Mouse (Mus musculus) MEL (cell line): ENCODE data around the gene N4bp1. TPM values are rescaled to one million over a fixed set of nuclear protein-coding genes. Genes with fewer than 3 reads are reported as not detected.

ENCODE experiments used
- DNase-seq: peaks from one replicate; pipeline ENCODE4 v3.0.0; 2011; ENCODE audit warnings: low read depth, low spot score
- H3K27ac ChIP-seq: 2 replicates; pipeline ENCODE4 v1.5.1; 2012; ENCODE audit warnings: low read depth, mild to moderate bottlenecking, control low read depth, low read length, moderate library complexity; ENCODE audit not compliant: control insufficient read depth
- H3K27me3 ChIP-seq, 2 experiments: fragments of 150-350 bp in 1 of 2; sonication (generic) in 1 of 2; 2 replicates each; pipeline ENCODE4 v1.6.1; 2012; ENCODE audit warnings: low read length in 2 of 2, mild to moderate bottlenecking in 2 of 2, improper control_type of control experiment in 1 of 2, moderate library complexity in 1 of 2; ENCODE audit not compliant: insufficient read depth in 2 of 2, control insufficient read depth in 1 of 2
- H3K36me3 ChIP-seq, 2 experiments: 2 replicates each; pipeline ENCODE4 v1.6.1; 2012 to 2014; ENCODE audit warnings: low read length in 2 of 2, improper control_type of control experiment in 1 of 2, inconsistent platforms in 1 of 2, mild to moderate bottlenecking in 1 of 2; ENCODE audit not compliant: insufficient read depth in 2 of 2, control insufficient read depth in 1 of 2
- H3K4me1 ChIP-seq, 2 experiments: fragments of 150-350 bp in 1 of 2; sonication (generic) in 1 of 2; 2 replicates each; pipeline ENCODE4 v1.6.1; 2012; ENCODE audit warnings: low read length in 2 of 2, improper control_type of control experiment in 1 of 2, mild to moderate bottlenecking in 1 of 2; ENCODE audit not compliant: insufficient read depth in 2 of 2, control insufficient read depth in 1 of 2
- H3K4me3 ChIP-seq, 2 experiments: fragments of 150-350 bp in 1 of 2; sonication (generic) in 1 of 2; 2 replicates each; pipeline ENCODE4 v1.5.1; 2012; ENCODE audit warnings: low read depth in 2 of 2, low read length in 2 of 2, mild to moderate bottlenecking in 2 of 2, moderate library complexity in 2 of 2, control low read depth in 1 of 2, improper control_type of control experiment in 1 of 2; ENCODE audit not compliant: control insufficient read depth in 1 of 2, insufficient read depth in 1 of 2
- H3K79me2 ChIP-seq: 2 replicates; pipeline ENCODE4 v1.6.1; 2012; ENCODE audit warnings: mild to moderate bottlenecking, low read length, moderate library complexity; ENCODE audit not compliant: control insufficient read depth, poor library complexity, insufficient read depth
- H3K9ac ChIP-seq: 2 replicates; pipeline ENCODE4 v1.6.1; 2012; ENCODE audit warnings: low read depth, mild to moderate bottlenecking, control low read depth, low read length, moderate library complexity; ENCODE audit not compliant: control insufficient read depth, poor library complexity, severe bottlenecking
- H3K9me3 ChIP-seq: fragments of 150-350 bp; sonication (generic); replicated peaks from 2 replicates; pipeline ENCODE4 v1.6.1; 2012; ENCODE audit warnings: mild to moderate bottlenecking, low read length, improper control_type of control experiment, moderate library complexity; ENCODE audit not compliant: insufficient read depth
- BHLHE40 ChIP-seq: IDR thresholded peaks from 2 replicates; pipeline ENCODE4 v1.6.1; 2012; ENCODE audit warnings: low read depth, mild to moderate bottlenecking, inconsistent platforms, low read length, improper control_type of control experiment, borderline replicate concordance
- CHD1 ChIP-seq: IDR thresholded peaks from 2 replicates; pipeline ENCODE4 v1.6.1; 2012; ENCODE audit warnings: low read depth, mild to moderate bottlenecking, inconsistent platforms, low read length, improper control_type of control experiment
- CHD2 ChIP-seq: IDR thresholded peaks from 2 replicates; pipeline ENCODE4 v1.6.1; 2011; ENCODE audit warnings: low read length, improper control_type of control experiment
- CTCF ChIP-seq, 3 experiments: IDR thresholded peaks in 2 of 3; conservative IDR thresholded peaks in 1 of 3; 2 replicates each; pipeline ENCODE4 v1.5.1; 2011 to 2012; ENCODE audit warnings: low read length in 3 of 3, low read depth in 2 of 3, mild to moderate bottlenecking in 2 of 3, improper control_type of control experiment in 1 of 3, inconsistent platforms in 1 of 3, mixed read lengths in 1 of 3, moderate library complexity in 1 of 3; ENCODE audit not compliant: control insufficient read depth in 1 of 3, insufficient read depth in 1 of 3, poor library complexity in 1 of 3, severe bottlenecking in 1 of 3
- EP300 ChIP-seq, 2 experiments: IDR thresholded peaks; 2 replicates each; pipeline ENCODE4 v1.6.1; 2011; ENCODE audit warnings: improper control_type of control experiment in 2 of 2, low read length in 2 of 2, low read depth in 1 of 2, mild to moderate bottlenecking in 1 of 2
- GABPA ChIP-seq: IDR thresholded peaks from 2 replicates; pipeline ENCODE4 v1.6.1; 2012; ENCODE audit warnings: low read depth, mild to moderate bottlenecking, inconsistent platforms, low read length, improper control_type of control experiment, moderate library complexity
- KAT2A ChIP-seq: conservative IDR thresholded peaks from 2 replicates; pipeline ENCODE4 v1.6.1; 2012; ENCODE audit warnings: low read depth, low read length, improper control_type of control experiment, inconsistent platforms
- MAX ChIP-seq: IDR thresholded peaks from 2 replicates; pipeline ENCODE4 v1.6.1; 2011; ENCODE audit warnings: low read length, improper control_type of control experiment
- MEF2A ChIP-seq: IDR thresholded peaks from 2 replicates; pipeline ENCODE4 v1.6.1; 2014; ENCODE audit warnings: low read depth, mild to moderate bottlenecking, inconsistent platforms, low read length, improper control_type of control experiment; ENCODE audit not compliant: poor library complexity, insufficient replicate concordance, severe bottlenecking; ENCODE audit errors: extremely low read depth
- MXI1 ChIP-seq: IDR thresholded peaks from 2 replicates; pipeline ENCODE4 v1.6.1; 2011; ENCODE audit warnings: mild to moderate bottlenecking, low read depth, low read length, improper control_type of control experiment
- MYB ChIP-seq: IDR thresholded peaks from 2 replicates; pipeline ENCODE4 v1.6.1; 2011; ENCODE audit warnings: mild to moderate bottlenecking, low read depth, low read length, improper control_type of control experiment
- POLR2AphosphoS5 ChIP-seq: IDR thresholded peaks from 2 replicates; pipeline ENCODE4 v1.6.1; 2012; ENCODE audit warnings: low read depth, borderline replicate concordance, mild to moderate bottlenecking, inconsistent platforms, low read length, moderate library complexity, mixed read lengths
- RAD21 ChIP-seq: IDR thresholded peaks from 2 replicates; pipeline ENCODE4 v1.6.1; 2011; ENCODE audit warnings: mild to moderate bottlenecking, low read depth, low read length, improper control_type of control experiment
- RCOR1 ChIP-seq: IDR thresholded peaks from 2 replicates; pipeline ENCODE4 v1.6.1; 2012; ENCODE audit warnings: low read depth, mild to moderate bottlenecking, inconsistent platforms, low read length, improper control_type of control experiment
- SIN3A ChIP-seq: IDR thresholded peaks from 2 replicates; pipeline ENCODE4 v1.6.1; 2012; ENCODE audit warnings: low read length, improper control_type of control experiment, inconsistent platforms
- TCF12 ChIP-seq: IDR thresholded peaks from 2 replicates; pipeline ENCODE4 v1.6.1; 2014; ENCODE audit warnings: low read depth, mild to moderate bottlenecking, inconsistent platforms, low read length, improper control_type of control experiment, moderate library complexity
- USF2 ChIP-seq, 2 experiments: IDR thresholded peaks; 2 replicates each; pipeline ENCODE4 v1.6.1; 2011 to 2012; ENCODE audit warnings: improper control_type of control experiment in 2 of 2, low read length in 2 of 2, borderline replicate concordance in 1 of 2, inconsistent platforms in 1 of 2, low read depth in 1 of 2, mild to moderate bottlenecking in 1 of 2; ENCODE audit not compliant: insufficient read depth in 1 of 2
- ZKSCAN1 ChIP-seq: IDR thresholded peaks from 2 replicates; pipeline ENCODE4 v1.6.1; 2012; ENCODE audit warnings: low read depth, mild to moderate bottlenecking, inconsistent platforms, low read length, improper control_type of control experiment, moderate library complexity
- ZNF384 ChIP-seq: IDR thresholded peaks from 2 replicates; pipeline ENCODE4 v1.6.1; 2012; ENCODE audit warnings: low read depth, mild to moderate bottlenecking, inconsistent platforms, low read length, improper control_type of control experiment
- polyA plus RNA-seq, 2 experiments: library from polyadenylated mRNA; stranded (reverse) in 1 of 2; unstranded in 1 of 2; fragments of >175 nt in 1 of 2; fragments of >200 nt in 1 of 2; gene quantifications; 2 replicates each; pipeline versions ENCODE4 v1.2.1 to v1.2.4; 2012; ENCODE audit warnings: low replicate concordance in 2 of 2, low read depth in 1 of 2; ENCODE audit not compliant: insufficient read length in 2 of 2, insufficient read depth in 1 of 2, missing spikeins in 1 of 2
- total RNA-seq: library from RNA; depleted of rRNA; stranded (reverse); fragments of 300-350 nt; gene quantifications from 2 replicates; pipeline ENCODE4 v1.2.3, GENCODE M21; 2012

The N4bp1 gene
- total and polyA plus RNA-seq, 3 experiments, result 13.4 to 24.0 TPM; not detected in 1

- DNase-seq, result peak; percentile 50
- Histone ChIP-seq H3K79me2 (peaks cover 49% of the 10 kb centered on the region), H3K4me3 (no peak overlapping the region), H3K9me3 (no peaks in the 10 kb centered on the region), H3K4me1 (peaks cover 23 to 25% of the 10 kb centered on the region in 2 experiments), H3K27ac (peak overlapping the region; percentile 18; the same call in 1 of the 2 replicates), H3K9ac (no peak overlapping the region), H3K36me3 (peaks cover 0 to 37% of the 10 kb centered on the region in 2 experiments), H3K27me3 (no peaks in the 10 kb centered on the region)
- TF ChIP-seq POLR2AphosphoS5 (no peak), MXI1 (no peak), MYB (no peak), RAD21 (no peak), GABPA (no peak), ZKSCAN1 (no peak), EP300 (IDR thresholded peaks at IDR 0.05; ENCODE audit: low read depth in 1 of 2, low read length in 2 of 2) (no peak), MAX (no peak), USF2 (IDR thresholded peaks at IDR 0.05; ENCODE audit: borderline replicate concordance in 1 of 2, insufficient read depth in 1 of 2, low read depth in 1 of 2, low read length in 2 of 2) (no peak), BHLHE40 (no peak), ZNF384 (no peak)
These were observed 11.9 kb downstream of the N4bp1 start for GRCm38 (mm10) chr8:86873151-86873550.

- TF ChIP-seq CHD1 (no peak), RCOR1 (no peak), TCF12 (no peak), POLR2AphosphoS5 (no peak), CTCF (IDR thresholded peaks at IDR 0.05 in 2 of 3, conservative IDR thresholded peaks at IDR 0.05 in 1 of 3; ENCODE audit: control insufficient read depth in 1 of 3, insufficient read depth in 1 of 3, low read depth in 2 of 3, low read length in 3 of 3, poor library complexity in 1 of 3, severe bottlenecking in 1 of 3) (no peak), SIN3A (no peak), RAD21 (no peak), MEF2A (no peak), CHD2 (no peak), KAT2A (no peak)
- H3K27me3 ChIP-seq, result no peaks in the 10 kb centered on the region
- H3K9ac ChIP-seq, result no peak overlapping the region
- peaks cover 23 to 25% of the 10 kb centered on the region in 2 experiments for H3K4me1 ChIP-seq
- no peak overlapping the region for H3K4me3 ChIP-seq
- H3K36me3 ChIP-seq, result peaks cover 0 to 37% of the 10 kb centered on the region in 2 experiments
- peaks cover 48% of the 10 kb centered on the region for H3K79me2 ChIP-seq
- no peaks in the 10 kb centered on the region for H3K9me3 ChIP-seq
- no peak overlapping the region for H3K27ac ChIP-seq
- no peak for DNase-seq
These were observed 12.8 kb downstream of the N4bp1 start for GRCm38 (mm10) chr8:86872097-86872815.
